10 mouse cellular contexts compared by ENCODE assay signal in genomic region chrX:101819163-101819562, GRCm38 (mm10). TPM values are rescaled to one million over a fixed set of nuclear protein-coding genes. Genes with fewer than 3 reads are reported as not detected.
DNase-seq lines count a peak whose midpoint lies in the region; ATAC-seq and TF ChIP-seq lines count a peak whose summit lies in the region.
"Had no signal": no experiment of that assay in that cellular context is flagged by ENCODE, and none has a peak within 500 bp of the region (broad histone marks: within the 10 kb centered on the region; RNA-seq: fewer than 3 reads in every experiment).

No protein-coding gene starts in this region.

- 50% methylated on average over 1 of the region's 1 CpGs for WGBS in liver, postnatal 0 days (ENCODE audit: insufficient replicate concordance)
- 55% methylated on average over 1 of the region's 1 CpGs for WGBS in liver, embryonic 11.5 days

- peak; percentile 13 to 14 for DNase-seq in cerebellum, postnatal 25 days
- no peak for DNase-seq in cerebellum, postnatal 4 days (ENCODE audit: low spot score in 2 of 2)
- no peak for DNase-seq in liver, postnatal 0 days
- DNase-seq in liver, embryonic 11.5 days (ENCODE audit: low spot score), result no peak
- DNase-seq in ZHBTc4 (ENCODE audit: low read depth, low spot score), result peak; percentile 35
- DNase-seq in lung, postnatal 14 days, result peak; percentile 3
- no peak for DNase-seq in frontal cortex, postnatal 25 days (ENCODE audit: low spot score in 2 of 2)

- no peak for ATAC-seq in liver, postnatal 0 days
- no peak for ATAC-seq in liver, embryonic 11.5 days (replicated peaks; ENCODE audit: low FRiP score)
- no peak for ATAC-seq in megakaryocyte, adult 5-6 weeks (ENCODE audit: poor library complexity, severe bottlenecking)

- no peaks in the 10 kb centered on the region for H3K36me3 ChIP-seq in liver, postnatal 0 days (replicated peaks; ENCODE audit: insufficient read depth, low read length)
- no peaks in the 10 kb centered on the region for H3K36me3 ChIP-seq in liver, embryonic 11.5 days (ENCODE audit: control insufficient read depth, insufficient read depth, low read length)
- H3K36me3 ChIP-seq: hindbrain, embryonic 15.5 days; lung, embryonic 15.5 days had no signal

- H3K27ac ChIP-seq in liver, postnatal 0 days (ENCODE audit: low read depth), result no peak overlapping the region
- H3K27ac ChIP-seq in liver, embryonic 11.5 days (ENCODE audit: low read depth, low read length), result no peak overlapping the region
- H3K27ac ChIP-seq: hindbrain, embryonic 15.5 days; lung, embryonic 15.5 days had no signal

- H3K9me3 ChIP-seq in liver, postnatal 0 days (ENCODE audit: low read length), result no peaks in the 10 kb centered on the region
- H3K9me3 ChIP-seq in liver, embryonic 11.5 days (ENCODE audit: control insufficient read depth, low read length), result no peaks in the 10 kb centered on the region
- H3K9me3 ChIP-seq: hindbrain, embryonic 15.5 days; lung, embryonic 15.5 days had no signal

- no peak overlapping the region for H3K4me2 ChIP-seq in liver, postnatal 0 days (ENCODE audit: low read depth, low read length)
- no peak overlapping the region for H3K4me2 ChIP-seq in liver, embryonic 11.5 days
- H3K4me2 ChIP-seq: hindbrain, embryonic 15.5 days; lung, embryonic 15.5 days had no signal

- no peak overlapping the region for H3K4me3 ChIP-seq in liver, postnatal 0 days (ENCODE audit: low read depth, low read length)
- H3K4me3 ChIP-seq in liver, embryonic 11.5 days (ENCODE audit: low read depth, low read length), result no peak overlapping the region
- H3K4me3 ChIP-seq: hindbrain, embryonic 15.5 days; lung, embryonic 15.5 days had no signal

- no peaks in the 10 kb centered on the region; the same call in 1 of the 2 replicates for H3K27me3 ChIP-seq in liver, postnatal 0 days (ENCODE audit: insufficient read depth, low read length)
- H3K27me3 ChIP-seq in liver, embryonic 11.5 days (replicated peaks; ENCODE audit: control insufficient read depth, insufficient read depth, low read length), result peaks cover 10% of the 10 kb centered on the region

- TF ChIP-seq CTCF in liver, postnatal 0 days (IDR thresholded peaks at IDR 0.05; ENCODE audit: low read depth), result peak; percentile 21; the same call in 1 of the 2 replicates

- TF ChIP-seq EP300 in liver, postnatal 0 days (IDR thresholded peaks at IDR 0.05; ENCODE audit: low read depth), result no peak

- H3K4me1 ChIP-seq in liver, postnatal 0 days (ENCODE audit: insufficient read depth), result no peaks in the 10 kb centered on the region
- H3K4me1 ChIP-seq in liver, embryonic 11.5 days (replicated peaks; ENCODE audit: control insufficient read depth, insufficient read depth, low read length), result no peaks in the 10 kb centered on the region
- H3K4me1 ChIP-seq: hindbrain, embryonic 15.5 days; lung, embryonic 15.5 days had no signal

- H3K9ac ChIP-seq in liver, postnatal 0 days (replicated peaks), result no peak overlapping the region
- no peak overlapping the region for H3K9ac ChIP-seq in liver, embryonic 11.5 days (ENCODE audit: low read depth, low read length)
- H3K9ac ChIP-seq: hindbrain, embryonic 15.5 days; lung, embryonic 15.5 days had no signal

RNA-seq across cellular contexts. Expression of gene 8030474K03Rik, which starts 24.7 kb away (rescaled TPM):
- polyA plus RNA-seq in liver, postnatal 0 days (2015; fragmentation: Nextera tagmentation; extraction: Ambion mirVana), result 0.07 and 0.12 TPM in 2 replicates
- 0.23 and 1.1 TPM in 2 replicates for polyA plus RNA-seq in liver, embryonic 11.5 days (2014; fragmentation: Nextera tagmentation; extraction: Ambion mirVana)
- total RNA-seq in megakaryocyte, adult 5-6 weeks (2015), result not detected in 2 replicates
- 0.57 TPM in 1 of 2 replicates, not detected in the other for total RNA-seq in megakaryocyte, adult 5-6 weeks (2017)
- polyA plus RNA-seq: hindbrain, embryonic 15.5 days had no signal

RNA-seq across cellular contexts. Expression of gene Gm4779, which starts 24.9 kb away (rescaled TPM):
- polyA plus RNA-seq in liver, postnatal 0 days (2015; fragmentation: Nextera tagmentation; extraction: Ambion mirVana), result 0.14 and 0.16 TPM in 2 replicates
- polyA plus RNA-seq in liver, embryonic 11.5 days (2014; fragmentation: Nextera tagmentation; extraction: Ambion mirVana), result 0.45 and 0.64 TPM in 2 replicates
- total RNA-seq in megakaryocyte, adult 5-6 weeks (2015), result 0.71 TPM in 1 of 2 replicates, not detected in the other
- total RNA-seq in megakaryocyte, adult 5-6 weeks (2017), result not detected in 2 replicates
- polyA plus RNA-seq: hindbrain, embryonic 15.5 days had no signal

RNA-seq across cellular contexts. Expression of gene Nhsl2, which starts 30.0 kb away (rescaled TPM):
- polyA plus RNA-seq in liver, postnatal 0 days (2015; fragmentation: Nextera tagmentation; extraction: Ambion mirVana), result 1.1 and 1.3 TPM in 2 replicates
- polyA plus RNA-seq in liver, embryonic 11.5 days (2014; fragmentation: Nextera tagmentation; extraction: Ambion mirVana), result 9.0 and 9.7 TPM in 2 replicates
- total RNA-seq in megakaryocyte, adult 5-6 weeks (2015), result 66.4 and 93.9 TPM in 2 replicates
- 30.7 and 41.8 TPM in 2 replicates for total RNA-seq in megakaryocyte, adult 5-6 weeks (2017)

Comparison
In these comparisons a context has a peak if more than half of its experiments do, and no peak if none do; other contexts are left out.
1. DNase-seq: peak in cerebellum, postnatal 25 days (2 of 2), ZHBTc4 (single experiment) and lung, postnatal 14 days (single experiment); none in cerebellum, postnatal 4 days (0 of 2), liver, postnatal 0 days (single experiment), liver, embryonic 11.5 days (single experiment) and frontal cortex, postnatal 25 days (0 of 2).